Comparison of ENCODE assay signal across 26 mouse cellular contexts in genomic region chr3:100819571-100819970, GRCm38 (mm10). TPM values are rescaled to one million over a fixed set of nuclear protein-coding genes. Genes with fewer than 3 reads are reported as not detected.
DNase-seq lines count a peak whose midpoint lies in the region; ATAC-seq lines count a peak whose summit lies in the region.
"Had no signal": no experiment of that assay in that cellular context is flagged by ENCODE, and none has a peak within 500 bp of the region (broad histone marks: within the 10 kb centered on the region; RNA-seq: fewer than 3 reads in every experiment).

No protein-coding gene starts in this region.

- no peak overlapping the region for H3K4me3 ChIP-seq in hindbrain, embryonic 11.5 days (ENCODE audit: low read depth, low read length)
- H3K4me3 ChIP-seq: embryonic facial prominence, embryonic 12.5 days; erythroblast, embryonic 14.5 days; forebrain, embryonic 13.5 days; hindbrain, embryonic 12.5 days; intestine, embryonic 15.5 days; limb, embryonic 15.5 days; megakaryocyte, embryonic 14.5 days; myocyte had no signal

- no peaks in the 10 kb centered on the region for H3K27me3 ChIP-seq in hindbrain, embryonic 11.5 days (ENCODE audit: control insufficient read depth, insufficient read depth, low read length)
- H3K27me3 ChIP-seq: embryonic facial prominence, embryonic 12.5 days; forebrain, embryonic 13.5 days; hindbrain, embryonic 12.5 days; intestine, embryonic 15.5 days; limb, embryonic 15.5 days had no signal

- H3K36me3 ChIP-seq in hindbrain, embryonic 11.5 days (ENCODE audit: control insufficient read depth, insufficient read depth, low read length) = no peaks in the 10 kb centered on the region
- H3K36me3 ChIP-seq: embryonic facial prominence, embryonic 12.5 days; hindbrain, embryonic 12.5 days; intestine, embryonic 15.5 days; limb, embryonic 15.5 days had no signal

- no peak overlapping the region for H3K9ac ChIP-seq in hindbrain, embryonic 11.5 days (ENCODE audit: low read depth, low read length)
- H3K9ac ChIP-seq: embryonic facial prominence, embryonic 12.5 days; forebrain, embryonic 13.5 days; hindbrain, embryonic 12.5 days; intestine, embryonic 15.5 days; limb, embryonic 15.5 days; liver, postnatal 0 days had no signal

- no peak overlapping the region for H3K4me2 ChIP-seq in hindbrain, embryonic 11.5 days (replicated peaks; ENCODE audit: low read depth, low read length)
- H3K4me2 ChIP-seq: embryonic facial prominence, embryonic 12.5 days; forebrain, embryonic 13.5 days; hindbrain, embryonic 12.5 days; intestine, embryonic 15.5 days; limb, embryonic 15.5 days had no signal

- no peaks in the 10 kb centered on the region for H3K9me3 ChIP-seq in hindbrain, embryonic 11.5 days (ENCODE audit: control insufficient read depth, low read length)
- H3K9me3 ChIP-seq: embryonic facial prominence, embryonic 12.5 days; forebrain, embryonic 13.5 days; hindbrain, embryonic 12.5 days; intestine, embryonic 15.5 days; limb, embryonic 15.5 days had no signal

- 96% methylated on average over 5 of the region's 5 CpGs for WGBS in hindbrain, embryonic 11.5 days

- peak; percentile 65 for ATAC-seq in activated CD4-positive, CD25-positive, alpha-beta regulatory T cell, adult 4 months
- ATAC-seq in megakaryocyte progenitor cell, adult 5-6 weeks (replicated peaks; ENCODE audit: poor library complexity) = peak; percentile 67
- no peak for ATAC-seq in hindbrain, embryonic 11.5 days (ENCODE audit: low FRiP score)
- ATAC-seq: forebrain, embryonic 13.5 days; intestine, embryonic 15.5 days; liver, postnatal 0 days had no signal

- H3K4me1 ChIP-seq in hindbrain, embryonic 11.5 days (replicated peaks; ENCODE audit: control insufficient read depth, insufficient read depth, low read length) = no peaks in the 10 kb centered on the region
- H3K4me1 ChIP-seq: forebrain, embryonic 13.5 days; hindbrain, embryonic 12.5 days had no signal

- peak; percentile 0 for DNase-seq in gastrocnemius, postnatal 25 days
- DNase-seq in gastrocnemius, postnatal 10 days = no peak
- peak; percentile 20 for DNase-seq in 416B (ENCODE audit: low read depth)
- no peak for DNase-seq in hindbrain, embryonic 11.5 days (ENCODE audit: low spot score)
- DNase-seq in testis, postnatal 14 days (ENCODE audit: low spot score) = no peak
- DNase-seq in ovary, adult 18-20 months (ENCODE audit: low spot score) = no peak
- DNase-seq: adrenal gland, postnatal 10 days; cerebellum, adult 9-10 months; gastrocnemius, postnatal 14 days; layer of hippocampus, postnatal 36 days; liver, postnatal 0 days; lung, postnatal 10 days; midbrain, embryonic 14.5 days; retina, postnatal 1 day; right cerebral cortex, postnatal 4 days had no signal

- H3K27ac ChIP-seq in hindbrain, embryonic 11.5 days (ENCODE audit: low read depth, low read length) = no peak overlapping the region
- H3K27ac ChIP-seq: embryonic facial prominence, embryonic 12.5 days; forebrain, embryonic 13.5 days; hindbrain, embryonic 12.5 days; intestine, embryonic 15.5 days; limb, embryonic 15.5 days had no signal

RNA-seq across cellular contexts. Expression of gene Vtcn1, which starts 5.7 kb away (rescaled TPM):
- total RNA-seq in gastrocnemius, postnatal 25 days (2021) = under 1 TPM; 0.13 to 0.64 TPM
- under 1 TPM; 0.35 to 0.88 TPM for total RNA-seq in gastrocnemius, postnatal 10 days (2021)
- polyA plus RNA-seq in activated CD4-positive, CD25-positive, alpha-beta regulatory T cell, adult 4 months (2017; shearing (Covaris generic)) = not detected
- total RNA-seq in megakaryocyte progenitor cell, adult 5-6 weeks (2015) = not detected in 2 replicates
- total RNA-seq in megakaryocyte progenitor cell, adult 5-6 weeks (2017) = not detected in 2 replicates
- 0.08 and 0.19 TPM in 2 replicates for polyA plus RNA-seq in hindbrain, embryonic 11.5 days (2014; fragmentation: Nextera tagmentation; extraction: Ambion mirVana)
- total RNA-seq: layer of hippocampus, adult 18-20 months; layer of hippocampus, postnatal 36 days had no signal
- polyA plus RNA-seq: embryonic facial prominence, embryonic 12.5 days; erythroblast, embryonic 14.5 days; forebrain, embryonic 13.5 days; midbrain, embryonic 14.5 days had no signal

Comparison
In these comparisons a context has a peak if more than half of its experiments do, and no peak if none do; other contexts are left out.
1. DNase-seq: peak in gastrocnemius, postnatal 25 days (single experiment) and 416B (single experiment); none in gastrocnemius, postnatal 10 days (single experiment), hindbrain, embryonic 11.5 days (single experiment), testis, postnatal 14 days (single experiment) and ovary, adult 18-20 months (single experiment).